Mouse (Mus musculus) spleen, adult 2 months (tissue): ENCODE results near the gene AL732309.1.

Experiments used
- CTCF ChIP-seq: fragments of 200-500 bp; IDR thresholded peaks from 2 replicates; pipeline ENCODE4 v1.5.1; 2011; ENCODE audit warnings: mild to moderate bottlenecking, inconsistent platforms; ENCODE audit not compliant: insufficient read depth, insufficient read length, insufficient replicate concordance; ENCODE audit errors: extremely low read depth
- POLR2A ChIP-seq: fragments of 200-500 bp; IDR thresholded peaks from 2 replicates; pipeline ENCODE4 v1.6.1; 2011; ENCODE audit warnings: low read depth, low read length, inconsistent platforms

GRCm38 (mm10) chr2:25230581-25230980 lies 16.1 kb downstream of the AL732309.1 start:
- TF ChIP-seq CTCF (no peak), POLR2A (no peak)
